Mouse (Mus musculus) hindbrain, embryonic 11.5 days (tissue): ENCODE results near the gene Pcsk6. TPM values are rescaled to one million over a fixed set of nuclear protein-coding genes. Genes with fewer than 3 reads are reported as not detected.
"Not testable (repeated sequence)": the region's sequence is repeated elsewhere in the genome, so short reads cannot be mapped to it uniquely, and the experiment has no call there.

Experiments
- ATAC-seq: fragments of 200-750 bp; cut with Nextera tagmentation; 2 replicates; pipeline ENCODE4 v1.8.0; 2017; ENCODE audit warnings: mild to moderate bottlenecking, moderate TSS enrichment, moderate library complexity; ENCODE audit not compliant: low FRiP score
- DNase-seq: peaks from one replicate; pipeline ENCODE4 v3.0.0-alpha.2; 2015; ENCODE audit warnings: low spot score
- H3K27ac ChIP-seq: fragments of 300-500 bp; sonication (generic); 2 replicates; pipeline ENCODE4 v1.5.1; 2014; ENCODE audit warnings: mild to moderate bottlenecking, low read depth, low read length
- H3K27me3 ChIP-seq: fragments of 300-500 bp; sonication (generic); 2 replicates; pipeline ENCODE4 v1.6.1; 2014; ENCODE audit warnings: mild to moderate bottlenecking, low read length, moderate library complexity, mixed read lengths; ENCODE audit not compliant: control insufficient read depth, insufficient read depth
- H3K36me3 ChIP-seq: fragments of 300-500 bp; sonication (generic); 2 replicates; pipeline ENCODE4 v1.6.1; 2014; ENCODE audit warnings: mild to moderate bottlenecking, low read length, moderate library complexity, mixed read lengths; ENCODE audit not compliant: control insufficient read depth, insufficient read depth
- H3K4me1 ChIP-seq: fragments of 300-500 bp; sonication (generic); replicated peaks from 2 replicates; pipeline ENCODE4 v1.6.1; 2014; ENCODE audit warnings: low read length, mixed read lengths; ENCODE audit not compliant: control insufficient read depth, insufficient read depth
- H3K4me2 ChIP-seq: fragments of 300-500 bp; sonication (generic); replicated peaks from 2 replicates; pipeline ENCODE4 v1.6.1; 2014; ENCODE audit warnings: mild to moderate bottlenecking, low read depth, low read length
- H3K4me3 ChIP-seq: fragments of 300-500 bp; sonication (generic); 2 replicates; pipeline ENCODE4 v1.5.1; 2014; ENCODE audit warnings: low read depth, low read length
- H3K9ac ChIP-seq: fragments of 300-500 bp; sonication (generic); 2 replicates; pipeline ENCODE4 v1.6.1; 2014; ENCODE audit warnings: low read depth, low read length
- H3K9me3 ChIP-seq: fragments of 300-500 bp; sonication (generic); 2 replicates; pipeline ENCODE4 v1.6.1; 2016; ENCODE audit warnings: low read length; ENCODE audit not compliant: control insufficient read depth
- WGBS: fragments of 180-500 bp; shearing (Covaris S2); extraction: QIAGEN DNeasy Blood & Tissue Kit; methylation state at CpG from one replicate; pipeline ENCODE4 v1.1.7; 2014; 5-methylcytosine and 5-hydroxymethylcytosine counted together
- polyA plus RNA-seq: library from polyadenylated mRNA; unstranded; fragments of >200 nt; fragmentation: Nextera tagmentation; extraction: Ambion mirVana; gene quantifications from 2 replicates; pipeline ENCODE4 v1.2.1, GENCODE M21; 2014

The Pcsk6 gene
- polyA plus RNA-seq: 1.1 and 2.4 TPM in 2 replicates

DNA sequence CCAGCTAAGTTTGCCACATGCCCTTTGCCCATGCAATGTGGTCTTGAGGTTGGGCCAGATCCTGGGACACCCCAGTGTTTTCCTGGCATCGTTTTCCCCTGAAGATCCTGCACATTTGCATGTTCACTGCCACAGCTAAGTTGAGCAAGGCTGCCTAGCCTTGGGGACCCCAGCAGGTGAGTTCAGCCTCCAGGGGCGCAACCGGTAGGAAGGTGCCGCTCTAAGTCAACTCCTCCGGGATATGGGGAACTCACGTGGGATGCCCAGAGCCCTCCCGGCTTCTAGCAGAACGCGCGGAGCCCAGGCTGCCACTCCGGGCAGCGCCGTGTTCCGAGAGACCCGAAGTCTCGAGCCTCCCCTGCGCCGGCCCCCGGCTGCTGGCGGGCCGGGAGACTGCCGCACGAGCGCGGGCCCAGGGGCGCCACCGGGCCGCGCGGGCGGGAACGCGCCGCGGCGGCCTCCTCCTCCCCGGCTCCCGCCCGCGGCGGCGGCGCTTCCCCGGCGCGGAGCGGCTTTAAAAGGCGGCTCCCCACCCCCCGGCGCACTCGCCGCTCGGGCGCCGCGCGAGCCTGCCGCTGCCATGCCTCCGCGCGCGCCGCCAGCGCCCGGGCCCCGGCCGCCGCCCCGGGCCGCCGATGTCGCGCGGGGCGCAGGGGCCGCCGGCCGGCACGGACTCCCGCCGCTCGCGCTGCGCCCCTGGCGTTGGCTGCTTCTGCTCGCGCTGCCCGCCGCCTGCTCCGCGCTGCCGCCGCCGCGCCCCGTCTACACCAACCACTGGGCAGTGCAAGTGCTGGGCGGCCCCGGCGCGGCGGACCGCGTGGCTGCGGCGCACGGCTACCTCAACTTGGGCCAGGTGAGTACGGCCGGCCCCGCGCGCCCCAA lies at the start of gene Pcsk6:
Gene Pcsk6, plus strand, starts transcription at position 144 of the 882 bp plus-strand sequence.
- peak within 1 kb of the TSS; percentile 64 for H3K9ac ChIP-seq
- DNase-seq: peak; percentile 71
- H3K36me3 ChIP-seq: no peaks in the 10 kb centered on the region
- peak within 1 kb of the TSS; percentile 61 for H3K4me3 ChIP-seq
- H3K27ac ChIP-seq: no peak within 1 kb of the TSS
- peak within 1 kb of the TSS; percentile 99 for H3K4me2 ChIP-seq
- H3K27me3 ChIP-seq: peaks cover 23% of the 10 kb centered on the region
- no peaks in the 10 kb centered on the region for H3K9me3 ChIP-seq
- peaks cover 2% of the 10 kb centered on the region; the same call in 1 of the 2 replicates for H3K4me1 ChIP-seq
- peak; percentile 63 for ATAC-seq
- WGBS: under 1% methylated on average over 44 of the region's 111 CpGs

DNA sequence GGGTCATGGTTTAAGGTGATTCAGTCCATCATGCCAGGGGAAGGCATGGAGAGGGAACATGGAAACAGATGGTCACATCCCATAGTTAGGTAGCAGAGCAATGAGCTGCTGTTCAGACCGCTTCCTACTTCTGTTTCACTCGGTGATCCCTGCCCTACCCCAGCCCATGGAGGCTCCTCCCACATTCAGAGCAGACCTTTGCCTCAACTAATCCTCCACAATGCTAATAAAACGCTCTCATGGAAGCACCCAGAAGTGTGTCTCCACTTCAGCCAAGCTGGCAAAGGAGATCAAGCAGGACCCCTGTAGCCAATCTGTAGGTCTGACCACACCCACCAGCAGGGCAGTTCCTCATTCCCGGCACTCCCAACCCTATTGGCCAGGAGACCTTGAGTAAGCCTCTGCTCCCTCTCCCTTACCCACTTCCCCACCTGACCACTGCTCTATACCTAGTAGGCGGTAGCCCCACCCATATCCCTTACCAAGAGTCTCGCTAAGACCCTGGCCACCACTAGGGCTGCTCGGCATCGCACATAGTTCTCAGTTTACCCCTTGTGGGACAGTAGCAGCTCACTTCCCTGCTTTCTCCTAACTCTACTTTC lies 47.8 kb upstream of the Pcsk6 start:
- Histone ChIP-seq H3K36me3 (no peaks in the 10 kb centered on the region), H3K4me3 (no peak overlapping the region), H3K4me1 (no peaks in the 10 kb centered on the region), H3K27ac (no peak overlapping the region), H3K9me3 (no peaks in the 10 kb centered on the region), H3K27me3 (no peaks in the 10 kb centered on the region), H3K4me2 (no peak overlapping the region), H3K9ac (no peak overlapping the region)
- 85% methylated on average over 8 of the region's 8 CpGs for WGBS
- DNase-seq (no peak), ATAC-seq (no peak)

DNA sequence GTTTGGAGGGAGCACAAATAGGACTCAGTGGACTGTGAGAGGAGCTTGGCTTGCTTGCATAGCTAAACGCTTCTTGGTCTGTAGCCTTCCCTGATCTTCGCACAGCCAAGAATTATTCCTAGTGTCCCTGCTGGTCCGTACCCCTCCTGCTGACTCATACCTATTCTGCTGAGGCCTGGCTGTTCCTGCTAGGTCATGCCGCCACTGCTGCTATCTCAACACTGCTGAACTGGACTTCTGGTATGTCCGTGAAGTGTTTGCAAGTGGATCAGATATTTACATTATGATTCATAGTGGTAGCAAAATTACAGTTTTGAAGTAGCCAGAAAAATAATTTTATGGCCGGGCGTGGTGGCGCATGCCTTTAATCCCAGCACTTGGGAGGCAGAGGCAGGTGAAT lies 44.0 kb upstream of the Pcsk6 start:
- 92% methylated on average over 8 of the region's 8 CpGs for WGBS

DNA sequence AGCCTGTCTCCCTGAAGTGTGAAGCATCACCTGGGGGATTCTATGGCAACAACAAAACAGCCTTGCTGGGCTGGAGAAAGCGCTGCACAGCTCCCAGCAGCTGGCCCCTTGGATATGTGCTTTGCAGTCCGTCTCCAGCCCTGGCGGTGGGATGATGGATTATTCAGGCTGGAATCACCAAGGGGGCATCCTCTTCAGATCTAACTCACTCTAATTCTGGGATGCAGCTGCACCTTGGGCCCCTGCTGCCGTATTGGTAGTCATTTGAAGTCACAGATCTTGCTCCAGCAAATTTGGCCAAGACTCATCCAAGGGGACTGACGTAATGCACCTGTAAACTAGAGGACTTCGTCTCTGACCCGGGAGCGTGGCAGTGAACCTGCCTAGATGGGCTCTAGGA lies 41.1 kb upstream of the Pcsk6 start:
- Histone ChIP-seq H3K27me3 (no peaks in the 10 kb centered on the region), H3K36me3 (no peaks in the 10 kb centered on the region), H3K27ac (no peak overlapping the region), H3K4me2 (no peak overlapping the region), H3K4me3 (no peak overlapping the region), H3K9ac (0 out of 2 replicates have a peak overlapping the region, but pooled peaks have one; percentile 15), H3K9me3 (no peaks in the 10 kb centered on the region), H3K4me1 (no peaks in the 10 kb centered on the region)
- WGBS: 24% methylated on average over 8 of the region's 8 CpGs
- no peak for DNase-seq
- ATAC-seq: no peak

More for the DNA sequence above, 44.0 kb upstream of the Pcsk6 start:
- Histone ChIP-seq H3K27me3 (no peaks in the 10 kb centered on the region), H3K4me1 (no peaks in the 10 kb centered on the region), H3K9me3 (no peaks in the 10 kb centered on the region), H3K4me2 (no peak overlapping the region), H3K9ac (no peak overlapping the region), H3K36me3 (no peaks in the 10 kb centered on the region), H3K4me3 (no peak overlapping the region), H3K27ac (no peak overlapping the region)
- DNase-seq (no peak), ATAC-seq (no peak)

DNA sequence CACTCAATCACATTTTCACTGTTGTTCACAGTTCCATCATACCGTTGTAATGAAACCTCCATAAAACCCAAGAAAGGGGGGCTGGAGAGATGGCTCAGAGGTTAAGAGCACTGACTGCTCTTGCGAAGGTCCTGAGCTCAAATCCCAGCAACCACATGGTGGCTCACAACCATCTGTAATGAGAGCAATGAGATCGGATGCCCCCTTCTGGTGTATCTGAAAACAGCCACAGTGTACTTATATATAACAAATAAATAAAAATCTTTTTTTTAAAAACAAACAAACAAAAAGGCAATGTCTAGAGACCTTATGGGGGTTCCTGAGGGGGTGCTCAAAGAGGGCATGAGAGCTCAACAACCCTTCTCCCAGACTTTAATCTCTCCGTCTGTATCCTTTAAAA lies 39.6 kb upstream of the Pcsk6 start:
- not testable (repeated sequence) for H3K27ac ChIP-seq, H3K27me3 ChIP-seq, H3K4me2 ChIP-seq, H3K4me1 ChIP-seq, H3K9ac ChIP-seq, DNase-seq, H3K9me3 ChIP-seq, H3K36me3 ChIP-seq, ATAC-seq, H3K4me3 ChIP-seq
- 74% methylated on average over 4 of the region's 4 CpGs for WGBS

DNA sequence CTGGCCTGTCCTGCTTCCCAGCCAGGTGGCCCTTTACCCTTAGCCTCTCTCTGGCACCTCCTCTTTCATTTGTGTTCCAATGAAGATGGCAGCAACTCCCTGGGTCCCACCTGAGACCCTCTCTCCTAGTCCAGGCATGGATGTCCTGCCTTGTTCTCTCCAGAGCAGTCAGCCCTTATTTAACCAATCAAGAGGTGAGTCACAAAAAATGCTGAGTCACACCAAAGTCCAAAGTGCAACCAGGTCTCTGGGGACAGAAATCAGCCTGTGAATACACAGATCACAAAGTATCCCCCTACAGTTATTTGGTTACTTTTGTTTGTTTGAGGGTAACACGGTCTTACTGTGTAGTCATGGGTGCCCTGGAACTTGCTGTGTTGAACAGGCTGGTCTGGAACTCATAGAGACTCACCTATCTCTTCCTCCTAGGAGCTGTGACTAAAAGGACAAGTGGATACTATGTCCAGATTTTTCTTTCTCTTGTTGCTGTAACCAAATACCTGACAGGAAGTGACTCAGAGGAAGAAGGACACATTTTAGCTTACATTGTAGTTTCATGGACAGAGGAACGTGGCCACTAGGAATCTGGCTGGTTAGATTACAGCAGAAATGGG lies 38.9 kb upstream of the Pcsk6 start:
- 56% methylated on average over 2 of the region's 2 CpGs for WGBS
- Histone ChIP-seq H3K4me2 (no peak overlapping the region), H3K36me3 (no peaks in the 10 kb centered on the region), H3K27ac (no peak overlapping the region), H3K4me3 (no peak overlapping the region), H3K27me3 (no peaks in the 10 kb centered on the region), H3K4me1 (no peaks in the 10 kb centered on the region), H3K9ac (no peak overlapping the region), H3K9me3 (no peaks in the 10 kb centered on the region)
- DNase-seq: no peak
- ATAC-seq: no peak

DNA sequence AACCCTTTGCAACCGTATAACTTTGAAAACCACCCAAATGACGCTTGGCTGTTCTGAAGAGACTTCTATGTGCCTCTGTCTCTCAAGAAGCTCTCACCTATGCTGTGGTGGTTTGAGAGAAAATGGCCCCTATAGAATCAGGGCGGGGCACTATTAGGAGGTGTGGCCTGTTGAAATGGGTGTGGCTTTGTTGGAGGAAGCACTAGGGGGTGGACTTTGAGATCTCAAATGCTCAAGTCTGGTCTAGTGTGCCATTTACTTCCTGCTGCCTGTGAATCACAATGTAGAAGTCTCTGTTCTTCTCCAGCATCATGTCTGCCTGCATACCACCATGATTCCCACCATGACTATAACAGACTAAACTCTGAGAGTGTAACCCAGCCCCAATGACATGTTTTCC lies 21.8 kb upstream of the Pcsk6 start:
- H3K4me3 ChIP-seq: no peak overlapping the region
- no peaks in the 10 kb centered on the region for H3K4me1 ChIP-seq
- H3K4me2 ChIP-seq: no peak overlapping the region
- no peaks in the 10 kb centered on the region for H3K36me3 ChIP-seq
- no peak overlapping the region for H3K27ac ChIP-seq
- DNase-seq (no peak), ATAC-seq (no peak)
- WGBS: 95% methylated on average over 3 of the region's 3 CpGs
- H3K9me3 ChIP-seq: peaks cover 3% of the 10 kb centered on the region; the same call in 1 of the 2 replicates
- no peaks in the 10 kb centered on the region for H3K27me3 ChIP-seq
- H3K9ac ChIP-seq: no peak overlapping the region

DNA sequence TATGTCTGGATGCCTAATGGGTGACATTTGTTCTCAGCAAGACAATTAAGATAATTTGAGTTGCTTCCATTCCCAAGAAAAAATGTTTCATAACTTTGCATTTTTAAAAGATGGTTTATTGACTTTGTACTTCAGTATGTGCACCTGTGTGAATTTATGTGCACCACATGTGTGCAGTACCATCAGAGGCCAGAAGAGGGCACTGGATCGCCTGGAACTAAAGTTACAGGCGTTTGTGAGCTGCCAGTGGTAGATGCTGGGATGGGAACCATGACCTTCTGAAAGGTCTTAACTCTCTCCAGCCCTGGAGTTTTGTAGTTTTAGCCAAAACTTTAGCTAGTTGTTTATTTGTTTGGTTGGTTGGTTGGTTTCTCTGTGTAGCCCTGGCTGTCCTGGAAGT lies 18.3 kb upstream of the Pcsk6 start:
- H3K27ac ChIP-seq: no peak overlapping the region
- H3K9me3 ChIP-seq: peaks cover 3% of the 10 kb centered on the region; the same call in 1 of the 2 replicates
- DNase-seq: no peak
- H3K4me2 ChIP-seq: no peak overlapping the region
- H3K4me1 ChIP-seq: no peaks in the 10 kb centered on the region
- H3K4me3 ChIP-seq: no peak overlapping the region
- H3K36me3 ChIP-seq: no peaks in the 10 kb centered on the region
- H3K9ac ChIP-seq: no peak overlapping the region
- 47% methylated on average over 2 of the region's 2 CpGs for WGBS
- H3K27me3 ChIP-seq: no peaks in the 10 kb centered on the region
- ATAC-seq: no peak
